Mouse (Mus musculus) activated CD4-positive, CD25-positive, alpha-beta regulatory T cell, adult 4 months (primary cell): Measurements from ENCODE around the gene Tcf25. TPM values are rescaled to one million over a fixed set of nuclear protein-coding genes. Genes with fewer than 3 reads are reported as not detected.

ENCODE experiments used
- ATAC-seq: one replicate; pipeline ENCODE4 v1.8.0; 2017
- polyA plus RNA-seq, 2 experiments: library from polyadenylated mRNA; unstranded; fragments of 100-300 nt; shearing (Covaris generic); gene quantifications; one replicate each; pipeline ENCODE4 v1.2.1; 2017

The Tcf25 gene
- polyA plus RNA-seq, 2 experiments from 2014 or later = 84.9 to 92.3 TPM

- ATAC-seq = no peak
These were observed 21.4 kb upstream of the Tcf25 start for GRCm38 (mm10) chr8:123352118-123352517.

DNA sequence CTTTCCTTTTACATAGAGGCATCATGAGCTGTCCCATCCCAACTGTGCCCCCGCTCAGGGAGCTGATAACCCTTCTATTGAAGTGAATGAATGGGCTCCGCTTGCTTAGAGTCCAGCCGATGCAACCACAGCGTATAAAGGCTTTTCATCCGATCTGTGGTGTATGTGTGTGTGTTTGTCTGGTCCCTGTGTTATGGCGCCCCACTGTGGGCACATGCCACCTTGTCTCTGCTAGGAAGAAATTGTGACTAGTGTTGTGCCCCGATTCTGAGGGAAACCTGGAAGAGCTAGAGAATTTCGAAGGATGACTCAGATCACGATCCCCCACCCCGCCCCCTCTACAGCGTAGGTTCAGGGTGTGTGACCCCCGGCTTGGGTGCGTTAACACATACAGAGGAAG is 20.8 kb upstream of the Tcf25 start:
- no peak for ATAC-seq

GRCm38 (mm10) chr8:123353216-123353615 is 20.3 kb upstream of the Tcf25 start:
- no peak for ATAC-seq

DNA sequence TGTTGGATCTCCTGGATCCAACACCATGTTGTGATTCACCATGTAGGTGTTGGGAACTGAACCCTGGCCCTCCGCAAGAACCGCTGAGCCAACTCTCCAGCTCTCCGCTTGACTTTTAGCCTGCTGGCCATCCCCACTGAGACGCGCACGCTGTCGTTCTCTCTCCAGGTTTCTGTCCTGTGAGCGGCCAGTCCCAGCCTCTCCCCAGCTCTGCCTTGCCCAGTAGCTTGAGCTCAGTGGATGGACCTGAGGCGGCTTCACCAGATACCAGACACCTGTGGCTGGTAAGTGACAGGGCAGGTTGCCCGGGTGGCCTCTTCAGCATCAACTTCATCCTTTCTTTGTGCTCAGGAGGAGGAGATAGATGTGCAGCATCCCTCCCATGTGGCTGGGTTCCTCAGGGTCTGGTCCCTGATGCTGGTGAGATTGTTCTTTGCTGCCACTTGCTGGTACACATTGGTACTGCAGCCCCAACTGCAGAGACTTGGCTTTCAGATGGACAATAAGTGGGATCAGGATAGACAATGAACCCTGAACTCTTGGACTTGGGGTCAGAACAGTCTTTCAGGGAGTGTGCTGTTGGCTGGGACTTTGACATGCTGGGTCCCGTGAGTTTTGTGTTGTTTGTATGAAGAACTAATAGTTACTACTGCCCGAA is 12.3 kb upstream of the Tcf25 start:
- ATAC-seq = no peak

DNA sequence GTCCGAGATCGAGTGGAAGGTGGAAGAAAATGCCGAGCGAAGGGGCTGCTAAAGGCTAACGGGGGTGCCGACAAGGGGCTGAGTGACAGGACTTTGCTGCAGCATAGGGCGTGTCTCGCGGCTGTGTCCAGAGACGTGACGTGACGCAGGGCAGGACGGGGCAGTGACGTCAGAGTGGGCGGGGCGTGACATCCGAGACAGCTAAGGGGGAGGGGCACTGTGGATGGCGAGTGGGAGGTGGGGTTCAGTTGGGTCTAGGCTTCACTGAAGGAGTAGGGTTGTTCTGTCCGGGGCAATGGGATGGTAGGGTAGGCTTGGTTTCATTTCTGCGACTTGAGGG is 656 bp downstream of the Tcf25 start:
- ATAC-seq = peak; percentile 72

- no peak for ATAC-seq
These were observed 2.1 kb downstream of the Tcf25 start for GRCm38 (mm10) chr8:123375701-123376100.

- ATAC-seq = no peak
These were observed 2.6 kb downstream of the Tcf25 start for GRCm38 (mm10) chr8:123376106-123376505.

- ATAC-seq = no peak
These were observed 8.2 kb downstream of the Tcf25 start for GRCm38 (mm10) chr8:123381711-123382110.

GRCm38 (mm10) chr8:123382516-123382915 is 9.0 kb downstream of the Tcf25 start:
- no peak for ATAC-seq

DNA sequence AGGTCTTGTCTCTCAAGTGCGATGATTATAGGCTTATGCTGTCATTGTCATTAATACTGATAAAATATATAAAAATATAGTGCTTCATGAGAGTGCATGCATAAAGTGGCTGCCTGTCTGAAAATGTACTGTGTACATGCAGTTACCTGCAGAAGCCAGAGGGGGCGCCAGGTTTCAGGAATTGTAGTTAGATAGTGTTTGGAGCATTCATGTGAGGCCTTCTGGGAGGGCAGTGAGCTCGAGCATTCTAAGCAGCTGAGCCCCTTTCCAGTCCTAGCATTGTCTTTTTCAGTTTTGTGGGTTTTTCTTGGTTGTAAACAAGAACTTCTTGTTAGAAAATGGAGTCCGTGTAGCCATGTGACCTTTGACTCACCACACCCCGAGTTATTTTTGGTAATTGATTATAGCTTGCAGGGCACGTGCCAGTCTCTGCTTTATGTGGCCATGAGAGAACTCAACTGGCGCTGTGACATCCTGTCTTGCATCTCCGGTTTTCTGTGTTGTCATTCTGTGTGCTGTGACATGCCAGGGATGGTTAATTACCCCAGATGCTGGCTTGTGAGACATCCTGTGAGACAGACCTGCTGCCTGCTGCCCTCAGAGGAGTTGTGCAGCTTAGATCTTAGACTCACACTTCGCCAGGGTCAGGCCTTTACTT is 11.5 kb downstream of the Tcf25 start:
- ATAC-seq = peak; percentile 54

- ATAC-seq = no peak
These were observed 13.5 kb downstream of the Tcf25 start for GRCm38 (mm10) chr8:123387041-123387440.

- ATAC-seq = no peak
These were observed 14.2 kb downstream of the Tcf25 start for GRCm38 (mm10) chr8:123387801-123388200.

GRCm38 (mm10) chr8:123389026-123389425 is 15.5 kb downstream of the Tcf25 start:
- no peak for ATAC-seq

GRCm38 (mm10) chr8:123398308-123398707 is 24.8 kb downstream of the Tcf25 start:
- ATAC-seq = no peak

DNA sequence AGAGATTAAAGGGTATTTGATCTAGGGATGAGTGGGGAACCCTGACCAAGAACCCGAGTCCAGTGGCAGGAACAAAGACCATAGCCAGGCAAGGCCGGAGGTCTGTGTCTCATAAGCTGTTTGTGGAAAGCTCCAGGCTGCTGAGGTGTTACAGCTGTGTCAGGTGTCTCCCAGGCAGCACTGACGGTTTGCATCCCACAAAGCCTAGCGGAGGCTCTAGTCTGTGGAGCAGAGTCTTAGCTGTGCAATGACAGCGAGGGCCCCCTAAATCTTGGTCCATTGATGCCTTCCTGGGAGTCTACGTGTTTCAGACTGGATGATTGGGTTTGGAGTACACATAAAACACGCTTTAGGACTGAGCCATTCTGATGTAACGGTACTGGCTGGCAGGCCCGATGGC is 28.4 kb downstream of the Tcf25 start:
- ATAC-seq = no peak

DNA sequence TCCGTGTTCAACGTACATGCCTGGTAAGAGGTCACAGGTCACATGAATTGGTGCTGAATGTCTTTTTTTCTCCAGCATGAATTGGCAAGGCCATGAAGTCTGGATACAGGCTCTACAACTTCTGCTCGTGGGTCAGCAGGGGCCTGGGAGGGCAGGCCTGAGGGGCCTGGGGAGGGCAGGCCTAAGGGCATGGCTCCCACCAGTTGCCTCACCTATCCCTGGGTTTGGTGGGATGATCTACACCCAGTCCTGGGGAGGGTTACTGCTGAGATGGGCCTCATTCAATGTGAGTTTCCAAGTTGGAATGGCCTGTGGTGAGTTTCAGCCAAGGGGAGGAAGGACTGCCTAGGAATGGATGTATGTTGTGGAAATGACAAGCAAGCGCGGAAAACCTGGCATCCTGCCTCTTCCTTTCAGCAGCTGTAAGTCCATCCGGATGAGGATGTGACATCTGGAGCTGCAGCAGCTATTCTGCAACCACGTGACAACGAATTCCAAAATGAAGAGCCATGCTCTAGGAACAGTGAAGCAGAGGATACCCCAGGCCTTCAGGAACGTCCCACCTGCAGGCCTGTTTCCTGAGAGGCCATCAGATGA is 29.3 kb downstream of the Tcf25 start:
- ATAC-seq = no peak

GRCm38 (mm10) chr8:123404521-123404920 is 31.0 kb downstream of the Tcf25 start:
- peak; percentile 73 for ATAC-seq

- ATAC-seq = peak; percentile 44
These were observed 33.2 kb downstream of the Tcf25 start, which contains the start of gene Mc1r for GRCm38 (mm10) chr8:123406786-123407185. TSS of gene Mc1r (plus strand) at chr8:123407107.

DNA sequence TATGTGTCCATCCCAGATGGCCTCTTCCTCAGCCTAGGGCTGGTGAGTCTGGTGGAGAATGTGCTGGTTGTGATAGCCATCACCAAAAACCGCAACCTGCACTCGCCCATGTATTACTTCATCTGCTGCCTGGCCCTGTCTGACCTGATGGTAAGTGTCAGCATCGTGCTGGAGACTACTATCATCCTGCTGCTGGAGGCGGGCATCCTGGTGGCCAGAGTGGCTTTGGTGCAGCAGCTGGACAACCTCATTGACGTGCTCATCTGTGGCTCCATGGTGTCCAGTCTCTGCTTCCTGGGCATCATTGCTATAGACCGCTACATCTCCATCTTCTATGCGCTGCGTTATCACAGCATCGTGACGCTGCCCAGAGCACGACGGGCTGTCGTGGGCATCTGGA is 34.1 kb downstream of the Tcf25 start:
- no peak for ATAC-seq

GRCm38 (mm10) chr8:123408586-123409544 is 35.3 kb downstream of the Tcf25 start:
- no peak for ATAC-seq

GRCm38 (mm10) chr8:123410049-123410587 is 36.6 kb downstream of the Tcf25 start:
- ATAC-seq = no peak

DNA sequence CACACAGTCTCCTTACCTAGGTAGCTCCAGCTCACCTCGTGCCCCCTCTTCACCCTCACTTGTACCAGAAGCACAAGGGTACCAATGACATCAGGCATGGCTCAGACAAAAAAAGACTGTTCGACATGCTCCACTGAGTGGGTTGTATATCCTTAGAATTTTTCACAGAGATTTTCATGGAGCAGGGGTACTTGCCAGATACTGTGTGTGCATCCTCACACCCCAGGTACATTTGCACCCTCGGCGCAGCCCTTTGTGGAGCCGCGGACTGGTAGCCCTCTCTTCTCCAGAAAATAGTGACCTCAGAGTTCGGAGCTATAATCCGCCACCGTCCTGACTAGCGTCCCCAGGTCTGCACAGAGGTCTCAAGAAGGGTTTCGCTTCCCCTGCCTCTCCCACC is 37.2 kb downstream of the Tcf25 start:
- ATAC-seq = no peak

GRCm38 (mm10) chr8:123411246-123411645 is 37.7 kb downstream of the Tcf25 start, which contains the start of gene Tubb3:
TSS of gene Tubb3 (plus strand) at chr8:123411424.
- ATAC-seq = peak; percentile 52
